Mouse (Mus musculus): ENCODE measurements around the gene Srpr. TPM values are rescaled to one million over a fixed set of nuclear protein-coding genes. Genes with fewer than 3 reads are reported as not detected.

Gene Srpr
- polyA plus RNA-seq, 1 experiment, result 134 TPM

GRCm38 (mm10) chr9:35188700-35189099 is 11.3 kb upstream of the Srpr start:
- DNase-seq (ENCODE audit: low read depth), result no peak

GRCm38 (mm10) chr9:35192983-35193542 is 6.9 kb upstream of the Srpr start:
- DNase-seq (ENCODE audit: low read depth), result no peak

- no peak for DNase-seq (ENCODE audit: low read depth)
These were observed 5.9 kb upstream of the Srpr start for GRCm38 (mm10) chr9:35194048-35194447.

- DNase-seq (ENCODE audit: low read depth), result no peak
These were observed 2.4 kb upstream of the Srpr start for GRCm38 (mm10) chr9:35197625-35198024.

GRCm38 (mm10) chr9:35198351-35198750 is 1.6 kb upstream of the Srpr start:
- no peak for DNase-seq (ENCODE audit: low read depth)

GRCm38 (mm10) chr9:35198945-35199771 is 817 bp upstream of the Srpr start:
- no peak for DNase-seq (ENCODE audit: low read depth)

GRCm38 (mm10) chr9:35200529-35201060 is 620 bp downstream of the Srpr start:
- no peak for DNase-seq (ENCODE audit: low read depth)

GRCm38 (mm10) chr9:35203536-35203935 is 3.6 kb downstream of the Srpr start:
- no peak for DNase-seq (ENCODE audit: low read depth)

GRCm38 (mm10) chr9:35204421-35204820 is 4.4 kb downstream of the Srpr start:
- no peak for DNase-seq (ENCODE audit: low read depth)

GRCm38 (mm10) chr9:35210542-35211474 is 10.8 kb downstream of the Srpr start, which contains the start of gene Foxred1:
Foxred1 (minus strand) TSS chr9:35211055.
- peak; percentile 83 for DNase-seq (ENCODE audit: low read depth)

- DNase-seq (ENCODE audit: low read depth), result no peak
These were observed 11.9 kb downstream of the Srpr start for GRCm38 (mm10) chr9:35211573-35212511.

- DNase-seq (ENCODE audit: low read depth), result no peak
These were observed 18.0 kb downstream of the Srpr start for GRCm38 (mm10) chr9:35217963-35218362.

GRCm38 (mm10) chr9:35223466-35223865 is 23.5 kb downstream of the Srpr start:
- no peak for DNase-seq (ENCODE audit: low read depth)

GRCm38 (mm10) chr9:35228671-35229070 is 28.7 kb downstream of the Srpr start:
- DNase-seq (ENCODE audit: low read depth), result no peak

GRCm38 (mm10) chr9:35235996-35236395 is 36.0 kb downstream of the Srpr start:
- DNase-seq (ENCODE audit: low read depth), result no peak

- DNase-seq (ENCODE audit: low read depth), result no peak
These were observed 38.4 kb downstream of the Srpr start for GRCm38 (mm10) chr9:35238371-35238770.

GRCm38 (mm10) chr9:35238915-35239571 is 39.1 kb downstream of the Srpr start:
- DNase-seq (ENCODE audit: low read depth), result peak; percentile 36

GRCm38 (mm10) chr9:35239734-35240133 is 39.8 kb downstream of the Srpr start:
- no peak for DNase-seq (ENCODE audit: low read depth)

- no peak for DNase-seq (ENCODE audit: low read depth)
These were observed 47.4 kb downstream of the Srpr start for GRCm38 (mm10) chr9:35247405-35247804.

GRCm38 (mm10) chr9:35249476-35249875 is 49.5 kb downstream of the Srpr start:
- no peak for DNase-seq (ENCODE audit: low read depth)
